Mouse (Mus musculus) intestine, embryonic 16.5 days (tissue): Measurements from ENCODE around the gene Dnah3. TPM values are rescaled to one million over a fixed set of nuclear protein-coding genes. Genes with fewer than 3 reads are reported as not detected.

Experiments
- ATAC-seq: fragments of 200-750 bp; cut with Nextera tagmentation; 2 replicates; pipeline ENCODE4 v1.8.0; 2017; ENCODE audit warnings: moderate TSS enrichment, moderate library complexity
- H3K27ac ChIP-seq: fragments of 300-500 bp; sonication (generic); 2 replicates; pipeline ENCODE4 v1.5.1; 2014; ENCODE audit warnings: mild to moderate bottlenecking, low read length
- H3K27me3 ChIP-seq: fragments of 300-500 bp; sonication (generic); replicated peaks from 2 replicates; pipeline ENCODE4 v1.6.1; 2014; ENCODE audit warnings: low read length, control low read depth, mixed read lengths; ENCODE audit not compliant: control insufficient read depth, insufficient read depth
- H3K36me3 ChIP-seq: fragments of 300-500 bp; sonication (generic); 2 replicates; pipeline ENCODE4 v1.6.1; 2014; ENCODE audit warnings: low read length, control low read depth; ENCODE audit not compliant: control insufficient read depth, insufficient read depth
- H3K4me1 ChIP-seq: fragments of 300-500 bp; sonication (generic); 2 replicates; pipeline ENCODE4 v1.6.1; 2014; ENCODE audit warnings: low read length, control low read depth, mixed read lengths; ENCODE audit not compliant: control insufficient read depth, insufficient read depth
- H3K4me2 ChIP-seq: fragments of 300-500 bp; sonication (generic); 2 replicates; pipeline ENCODE4 v1.6.1; 2014; ENCODE audit warnings: low read depth, low read length, control low read depth
- H3K4me3 ChIP-seq: fragments of 300-500 bp; sonication (generic); 2 replicates; pipeline ENCODE4 v1.5.1; 2014; ENCODE audit warnings: mild to moderate bottlenecking, low read length
- H3K9ac ChIP-seq: fragments of 300-500 bp; sonication (generic); 2 replicates; pipeline ENCODE4 v1.6.1; 2014; ENCODE audit warnings: low read depth, low read length
- H3K9me3 ChIP-seq: fragments of 300-500 bp; sonication (generic); 2 replicates; pipeline ENCODE4 v1.6.1; 2016; ENCODE audit warnings: low read length, control low read depth; ENCODE audit not compliant: control insufficient read depth
- WGBS: fragments of 180-500 bp; shearing (Covaris S2); extraction: QIAGEN DNeasy Blood & Tissue Kit; methylation state at CpG from one replicate; pipeline ENCODE4 v1.1.7; 2014; 5-methylcytosine and 5-hydroxymethylcytosine counted together
- polyA plus RNA-seq: library from polyadenylated mRNA; unstranded; fragments of >200 nt; fragmentation: Nextera tagmentation; extraction: Ambion mirVana; gene quantifications from 2 replicates; pipeline ENCODE4 v1.2.1, GENCODE M21; 2015

Gene Dnah3
- polyA plus RNA-seq, 1 experiment from 2014 or later, result not detected

DNA sequence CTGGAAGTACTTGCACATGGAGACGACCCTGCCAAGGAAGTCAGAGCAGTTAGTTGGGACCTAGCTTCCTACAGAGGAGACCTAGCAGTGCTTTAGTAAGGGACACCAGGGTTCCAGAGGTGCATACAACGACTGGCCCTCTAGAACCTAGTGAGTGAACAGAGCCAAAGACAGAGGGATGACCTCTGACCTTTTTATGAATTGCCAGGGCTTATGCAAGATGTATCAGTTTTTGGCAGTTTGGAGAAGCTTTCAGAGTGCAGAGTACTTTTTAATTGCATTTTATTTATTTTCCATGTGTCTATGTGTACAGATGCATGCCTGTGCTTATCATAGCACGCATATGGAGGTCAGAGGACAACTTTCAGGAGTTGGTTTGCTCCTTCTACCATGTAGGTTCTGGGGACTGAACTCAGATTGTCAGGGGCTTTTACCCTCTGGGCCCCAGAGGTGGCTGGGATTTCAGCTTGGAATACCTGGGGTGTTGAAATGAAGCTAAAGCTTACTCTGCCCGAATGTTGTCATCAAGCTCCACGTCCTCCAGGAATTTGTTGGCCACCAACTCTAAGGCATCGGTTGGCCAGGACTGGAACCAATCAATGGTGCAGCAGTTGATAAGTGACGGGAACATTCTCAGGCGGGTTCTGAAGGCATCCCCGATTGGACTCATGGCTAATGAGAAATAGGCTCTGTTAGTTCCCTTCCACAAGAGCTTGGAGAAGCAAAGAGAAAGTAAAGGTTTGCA, 129.3 kb downstream of the Dnah3 start:
- ATAC-seq, result no peak
- H3K9me3 ChIP-seq, result no peaks in the 10 kb centered on the region
- H3K4me2 ChIP-seq, result no peak overlapping the region
- no peaks in the 10 kb centered on the region for H3K36me3 ChIP-seq
- H3K9ac ChIP-seq, result no peak overlapping the region
- H3K4me1 ChIP-seq, result no peaks in the 10 kb centered on the region
- no peak overlapping the region for H3K4me3 ChIP-seq
- no peak overlapping the region for H3K27ac ChIP-seq
- WGBS, result 85% methylated on average over 9 of the region's 9 CpGs
- H3K27me3 ChIP-seq, result no peaks in the 10 kb centered on the region

DNA sequence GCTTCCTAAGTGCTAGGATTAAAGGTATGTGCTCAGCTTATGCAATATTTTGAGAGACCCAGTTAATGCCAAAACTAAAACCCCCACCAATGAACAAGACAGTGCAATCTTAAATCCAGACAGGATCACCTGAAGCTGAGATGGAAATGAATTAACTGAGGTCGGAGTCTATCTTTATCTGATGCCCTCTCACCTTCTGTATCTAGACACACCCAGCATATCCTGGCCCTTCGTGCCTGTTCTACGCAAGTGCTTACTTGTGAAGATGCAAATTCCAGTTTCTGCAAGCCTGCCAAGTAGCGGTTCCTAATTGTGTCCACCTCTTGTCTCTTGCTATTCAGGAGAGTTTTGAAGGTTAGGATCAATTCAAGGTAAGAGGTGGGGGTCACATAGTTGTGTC, 129.9 kb downstream of the Dnah3 start:
- no peak for ATAC-seq
- H3K27ac ChIP-seq, result no peak overlapping the region
- no peaks in the 10 kb centered on the region for H3K36me3 ChIP-seq
- no peak overlapping the region for H3K4me2 ChIP-seq
- H3K9ac ChIP-seq, result no peak overlapping the region
- WGBS, result 73% methylated on average over 4 of the region's 4 CpGs
- no peaks in the 10 kb centered on the region for H3K9me3 ChIP-seq
- no peak overlapping the region for H3K4me3 ChIP-seq
- H3K4me1 ChIP-seq, result no peaks in the 10 kb centered on the region
- no peaks in the 10 kb centered on the region for H3K27me3 ChIP-seq

DNA sequence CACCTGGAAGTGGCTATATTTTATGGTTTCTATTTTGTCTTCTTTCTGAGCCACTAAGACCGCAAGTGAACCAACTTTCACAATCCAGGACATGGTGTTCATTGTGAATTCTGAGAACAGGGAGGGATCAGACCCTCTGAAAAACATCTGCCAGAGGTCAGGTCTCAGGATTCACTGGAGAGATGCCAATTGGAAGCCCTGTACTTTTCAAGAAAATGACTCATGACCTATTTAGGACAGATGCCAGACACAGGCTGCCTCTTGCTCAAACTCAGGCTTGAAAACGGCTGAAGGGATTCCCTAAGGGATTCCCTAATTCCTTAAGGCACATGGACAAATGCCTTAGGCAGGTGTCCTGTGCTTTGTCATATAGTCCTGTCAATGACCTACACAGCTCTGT, 134.0 kb downstream of the Dnah3 start:
- no peaks in the 10 kb centered on the region for H3K4me1 ChIP-seq
- H3K27ac ChIP-seq, result no peak overlapping the region
- no peak overlapping the region for H3K4me2 ChIP-seq
- no peaks in the 10 kb centered on the region for H3K36me3 ChIP-seq
- H3K9me3 ChIP-seq, result no peaks in the 10 kb centered on the region
- no peak overlapping the region for H3K4me3 ChIP-seq
- no peak for ATAC-seq
- no peak overlapping the region for H3K9ac ChIP-seq
- WGBS, result 49% methylated on average over 2 of the region's 2 CpGs
- H3K27me3 ChIP-seq, result no peaks in the 10 kb centered on the region

DNA sequence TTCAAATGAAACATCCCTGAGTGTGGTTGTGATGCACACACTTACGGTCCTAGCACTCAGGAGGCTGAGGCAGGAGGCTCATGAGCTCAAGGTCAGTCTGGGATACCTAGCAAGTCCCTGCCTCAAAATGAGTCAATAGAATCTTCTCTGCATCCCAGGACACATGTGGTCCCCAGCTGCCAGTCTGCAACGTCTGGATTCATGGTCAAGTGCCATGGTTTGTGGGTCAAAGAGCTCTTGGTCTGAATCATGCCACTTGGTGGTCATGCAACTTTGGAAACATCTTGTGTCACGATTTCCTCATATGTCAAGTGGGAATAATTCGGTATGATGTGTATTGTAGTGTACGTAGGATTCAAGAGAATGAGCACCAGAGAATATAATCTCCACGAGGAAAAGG, 134.5 kb downstream of the Dnah3 start:
- Histone ChIP-seq H3K9me3 (no peaks in the 10 kb centered on the region), H3K27ac (no peak overlapping the region), H3K27me3 (no peaks in the 10 kb centered on the region), H3K9ac (no peak overlapping the region), H3K4me2 (no peak overlapping the region), H3K4me3 (no peak overlapping the region), H3K36me3 (no peaks in the 10 kb centered on the region), H3K4me1 (no peaks in the 10 kb centered on the region)
- ATAC-seq, result no peak
- 83% methylated on average over 6 of the region's 6 CpGs for WGBS

DNA sequence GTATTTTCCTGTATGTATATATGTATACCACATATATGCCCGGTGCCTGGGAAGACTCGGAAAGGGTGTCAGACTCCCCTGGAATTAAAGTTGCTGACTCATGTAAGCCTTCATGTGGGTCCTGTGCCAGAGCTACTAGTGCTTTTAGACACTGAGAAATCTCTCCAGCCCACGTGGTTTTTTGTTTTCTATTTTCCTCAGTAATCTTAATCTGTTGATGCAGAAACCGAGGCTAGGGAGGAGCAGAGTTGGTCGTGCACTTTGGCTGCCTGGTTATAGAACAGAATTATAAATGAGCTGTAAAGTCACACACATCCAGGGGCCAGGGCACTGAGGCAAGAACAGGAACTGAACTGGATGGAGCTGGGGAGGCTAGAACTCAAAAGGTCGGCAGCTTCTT, 135.1 kb downstream of the Dnah3 start:
- WGBS, result 72% methylated on average over 6 of the region's 6 CpGs
- ATAC-seq, result no peak; the same call in 1 of the 2 replicates
- Histone ChIP-seq H3K4me2 (no peak overlapping the region), H3K27me3 (no peaks in the 10 kb centered on the region), H3K9ac (no peak overlapping the region), H3K27ac (no peak overlapping the region), H3K4me3 (no peak overlapping the region), H3K36me3 (no peaks in the 10 kb centered on the region), H3K4me1 (no peaks in the 10 kb centered on the region), H3K9me3 (no peaks in the 10 kb centered on the region)

DNA sequence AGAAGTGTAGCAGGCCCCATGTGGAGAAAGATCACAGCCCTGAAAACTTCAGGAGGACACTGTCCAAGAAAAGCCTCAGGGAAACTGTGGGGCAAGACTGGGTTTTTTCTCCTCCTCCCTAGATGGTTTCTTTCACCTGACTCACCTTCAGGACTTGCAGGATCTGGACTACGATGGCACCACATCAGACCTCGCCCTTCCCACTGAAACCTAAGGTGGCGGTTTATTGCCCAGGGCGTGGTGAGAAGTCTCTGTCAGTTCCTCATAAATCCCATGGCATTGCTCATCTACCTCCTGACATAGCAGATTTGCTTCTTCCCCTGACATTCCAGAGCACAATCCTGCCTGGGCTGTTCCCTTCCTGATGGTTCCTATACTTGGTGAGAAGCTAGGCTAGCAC, 135.6 kb downstream of the Dnah3 start:
- WGBS, result 59% methylated on average over 4 of the region's 4 CpGs
- H3K9me3 ChIP-seq, result no peaks in the 10 kb centered on the region
- no peak overlapping the region for H3K4me2 ChIP-seq
- ATAC-seq, result peak; percentile 87
- no peak overlapping the region for H3K4me3 ChIP-seq
- no peaks in the 10 kb centered on the region for H3K27me3 ChIP-seq
- H3K4me1 ChIP-seq, result no peaks in the 10 kb centered on the region
- no peaks in the 10 kb centered on the region for H3K36me3 ChIP-seq
- H3K27ac ChIP-seq, result no peak overlapping the region
- H3K9ac ChIP-seq, result no peak overlapping the region

DNA sequence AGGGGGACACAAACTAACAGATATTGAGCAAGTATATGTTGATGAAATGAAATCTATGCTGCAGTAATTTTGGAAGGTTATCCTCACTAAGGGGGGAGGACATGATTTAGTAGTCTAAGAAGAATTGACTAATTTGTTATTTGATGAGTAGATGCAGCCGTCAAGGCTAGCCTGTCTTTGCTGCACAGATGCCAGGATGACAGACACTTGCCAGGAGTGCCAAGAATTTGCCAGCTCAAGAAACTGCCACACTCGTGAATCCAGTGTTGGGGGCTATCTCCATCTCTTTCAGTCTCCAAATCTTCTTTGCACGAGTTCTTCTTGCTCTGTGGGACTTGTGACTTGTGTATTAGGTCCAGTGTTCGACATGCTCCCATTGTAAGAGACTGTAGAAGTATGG, 136.0 kb downstream of the Dnah3 start:
- ATAC-seq, result no peak
- Histone ChIP-seq H3K27ac (no peak overlapping the region), H3K27me3 (no peaks in the 10 kb centered on the region), H3K4me3 (no peak overlapping the region), H3K9ac (no peak overlapping the region), H3K4me2 (no peak overlapping the region), H3K9me3 (no peaks in the 10 kb centered on the region), H3K4me1 (no peaks in the 10 kb centered on the region), H3K36me3 (no peaks in the 10 kb centered on the region)
- 66% methylated on average over 4 of the region's 4 CpGs for WGBS

DNA sequence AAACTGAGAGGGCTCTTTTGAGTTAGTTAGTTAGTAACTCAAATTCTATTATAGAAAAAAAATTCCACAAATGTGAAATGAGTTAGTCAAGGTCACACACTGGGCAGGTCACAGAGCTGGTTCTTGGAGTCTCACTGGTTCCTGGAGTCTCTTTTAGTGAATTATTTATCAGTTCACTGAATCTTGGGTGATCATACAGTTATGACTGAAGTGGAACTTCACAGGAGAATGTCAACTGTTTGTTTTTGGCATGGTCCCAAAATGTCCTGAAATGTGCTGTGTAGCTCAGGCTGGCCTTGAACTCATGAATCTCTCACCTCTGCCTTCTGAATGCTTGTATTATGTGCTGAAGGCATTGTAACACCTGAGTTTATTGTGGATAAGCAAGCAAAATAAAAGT, 137.7 kb downstream of the Dnah3 start:
- H3K27me3 ChIP-seq, result no peaks in the 10 kb centered on the region
- no peaks in the 10 kb centered on the region for H3K36me3 ChIP-seq
- H3K9me3 ChIP-seq, result no peaks in the 10 kb centered on the region
- H3K27ac ChIP-seq, result no peak overlapping the region
- no peak overlapping the region for H3K4me3 ChIP-seq
- no peak for ATAC-seq
- no peak overlapping the region for H3K9ac ChIP-seq
- H3K4me2 ChIP-seq, result no peak overlapping the region
- H3K4me1 ChIP-seq, result no peaks in the 10 kb centered on the region

DNA sequence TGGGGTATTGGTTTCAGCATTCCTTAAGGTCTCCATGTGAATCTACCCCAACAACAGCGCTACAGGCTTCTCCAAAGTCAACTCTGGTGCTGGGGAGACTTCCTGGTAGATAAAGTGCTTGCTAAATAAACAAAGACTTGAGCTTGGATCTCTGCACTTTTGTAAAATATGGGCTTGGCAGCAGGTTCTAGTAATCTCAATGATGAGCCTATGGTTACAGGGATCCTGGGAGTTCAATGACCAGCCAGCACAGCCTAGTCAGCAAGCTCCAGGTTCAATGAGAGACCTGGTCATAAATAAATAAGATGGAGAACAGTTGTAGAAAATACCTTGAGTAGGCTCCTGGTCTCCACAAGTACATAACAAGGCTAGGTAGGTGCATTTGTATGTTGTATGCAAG, 141.0 kb downstream of the Dnah3 start:
- no peaks in the 10 kb centered on the region for H3K36me3 ChIP-seq
- H3K9ac ChIP-seq, result no peak overlapping the region
- no peaks in the 10 kb centered on the region for H3K4me1 ChIP-seq
- H3K27ac ChIP-seq, result no peak overlapping the region
- H3K4me3 ChIP-seq, result no peak overlapping the region
- 57% methylated on average over 1 of the region's 1 CpGs for WGBS
- H3K27me3 ChIP-seq, result no peaks in the 10 kb centered on the region
- H3K9me3 ChIP-seq, result no peaks in the 10 kb centered on the region
- ATAC-seq, result peak; percentile 65; the same call in 1 of the 2 replicates
- no peak overlapping the region for H3K4me2 ChIP-seq

DNA sequence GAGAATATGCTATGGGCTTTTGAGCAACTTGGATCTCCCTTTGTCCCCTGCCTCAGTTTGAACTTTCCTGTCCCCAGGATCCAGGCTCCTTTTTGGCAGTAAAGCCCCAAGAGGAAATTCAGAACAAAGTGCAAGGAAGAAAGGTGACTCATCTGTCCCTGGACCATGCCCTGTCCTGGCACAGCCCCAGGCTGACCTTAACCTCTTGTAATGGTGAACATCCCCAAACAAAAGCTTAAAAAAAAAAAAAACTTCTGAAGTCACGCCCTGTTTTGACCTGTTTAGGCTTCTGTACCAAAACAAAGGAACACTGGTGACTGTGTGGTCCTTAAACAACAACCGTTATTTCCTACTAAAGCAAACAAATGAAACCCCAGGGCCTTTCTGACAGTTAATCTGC, 153.5 kb downstream of the Dnah3 start:
- no peak overlapping the region for H3K9ac ChIP-seq
- no peaks in the 10 kb centered on the region for H3K27me3 ChIP-seq
- H3K4me3 ChIP-seq, result no peak overlapping the region
- no peak for ATAC-seq
- H3K27ac ChIP-seq, result no peak overlapping the region
- no peaks in the 10 kb centered on the region for H3K4me1 ChIP-seq
- no peak overlapping the region for H3K4me2 ChIP-seq
- WGBS, result 61% methylated on average over 2 of the region's 2 CpGs
- no peaks in the 10 kb centered on the region for H3K36me3 ChIP-seq
- no peaks in the 10 kb centered on the region for H3K9me3 ChIP-seq
